Mouse (Mus musculus): ENCODE measurements around the gene Ccdc32. TPM values are rescaled to one million over a fixed set of nuclear protein-coding genes. Genes with fewer than 3 reads are reported as not detected.

Ccdc32 gene
- polyA plus RNA-seq (2014; fragmentation: Nextera tagmentation; extraction: Ambion mirVana) = 36.0 and 36.5 TPM in 2 replicates

- Histone ChIP-seq H3K9me3 (ENCODE audit: control insufficient read depth, low read length) (no peaks in the 10 kb centered on the region), H3K9ac (peak within 1 kb of the TSS; percentile 80), H3K27me3 (ENCODE audit: control insufficient read depth, insufficient read depth, low read length) (no peaks in the 10 kb centered on the region), H3K36me3 (replicated peaks; ENCODE audit: control insufficient read depth, insufficient read depth) (peaks cover 8% of the 10 kb centered on the region), H3K4me2 (replicated peaks) (peak within 1 kb of the TSS; percentile 92), H3K27ac (no peak within 1 kb of the TSS), H3K4me3 (replicated peaks; ENCODE audit: low read length) (peak within 1 kb of the TSS; percentile 68), H3K4me1 (replicated peaks; ENCODE audit: control insufficient read depth, insufficient read depth, low read length) (peaks cover 17% of the 10 kb centered on the region)
- 1% methylated on average over 28 of the region's 28 CpGs for WGBS
- ATAC-seq (ENCODE audit: low FRiP score) (peak; percentile 96), DNase-seq (ENCODE audit: low spot score) (peak; percentile 97)
Observed at GRCm38 (mm10) chr2:119028941-119029551, at the start of gene Ccdc32. Ccdc32 (minus strand) TSS chr2:119029393.

GRCm38 (mm10) chr2:119072397-119072796 is 43.2 kb upstream of the Ccdc32 start:
- H3K9ac ChIP-seq = no peak overlapping the region
- ATAC-seq (ENCODE audit: low FRiP score) (no peak), DNase-seq (ENCODE audit: low spot score) (no peak)
- H3K27me3 ChIP-seq (ENCODE audit: control insufficient read depth, insufficient read depth, low read length) = no peaks in the 10 kb centered on the region
- no peaks in the 10 kb centered on the region for H3K9me3 ChIP-seq (ENCODE audit: control insufficient read depth, low read length)
- H3K27ac ChIP-seq = no peak overlapping the region
- WGBS = 95% methylated on average over 4 of the region's 4 CpGs
- no peak overlapping the region for H3K4me2 ChIP-seq (replicated peaks)
- no peaks in the 10 kb centered on the region for H3K36me3 ChIP-seq (replicated peaks; ENCODE audit: control insufficient read depth, insufficient read depth)
- no peak overlapping the region for H3K4me3 ChIP-seq (replicated peaks; ENCODE audit: low read length)
- H3K4me1 ChIP-seq (replicated peaks; ENCODE audit: control insufficient read depth, insufficient read depth, low read length) = no peaks in the 10 kb centered on the region

- no peak overlapping the region for H3K4me3 ChIP-seq (replicated peaks; ENCODE audit: low read length)
- no peak overlapping the region for H3K27ac ChIP-seq
- H3K4me1 ChIP-seq (replicated peaks; ENCODE audit: control insufficient read depth, insufficient read depth, low read length) = no peaks in the 10 kb centered on the region
- no peaks in the 10 kb centered on the region for H3K27me3 ChIP-seq (ENCODE audit: control insufficient read depth, insufficient read depth, low read length)
- no peaks in the 10 kb centered on the region for H3K9me3 ChIP-seq (ENCODE audit: control insufficient read depth, low read length)
- H3K4me2 ChIP-seq (replicated peaks) = no peak overlapping the region
- no peak for ATAC-seq (ENCODE audit: low FRiP score)
- H3K36me3 ChIP-seq (replicated peaks; ENCODE audit: control insufficient read depth, insufficient read depth) = no peaks in the 10 kb centered on the region
- DNase-seq (ENCODE audit: low spot score) = no peak
- WGBS = 97% methylated on average over 2 of the region's 2 CpGs
- H3K9ac ChIP-seq = no peak overlapping the region
Observed at GRCm38 (mm10) chr2:119060139-119060538, 30.9 kb upstream of the Ccdc32 start.

- H3K4me3 ChIP-seq (replicated peaks; ENCODE audit: low read length) = no peak overlapping the region
- no peaks in the 10 kb centered on the region for H3K36me3 ChIP-seq (replicated peaks; ENCODE audit: control insufficient read depth, insufficient read depth)
- DNase-seq (ENCODE audit: low spot score) (no peak), ATAC-seq (ENCODE audit: low FRiP score) (no peak)
- no peaks in the 10 kb centered on the region for H3K27me3 ChIP-seq (ENCODE audit: control insufficient read depth, insufficient read depth, low read length)
- no peak overlapping the region for H3K27ac ChIP-seq
- H3K9me3 ChIP-seq (ENCODE audit: control insufficient read depth, low read length) = no peaks in the 10 kb centered on the region
- WGBS = 93% methylated on average over 4 of the region's 4 CpGs
- no peak overlapping the region for H3K4me2 ChIP-seq (replicated peaks)
- H3K9ac ChIP-seq = no peak overlapping the region
- no peaks in the 10 kb centered on the region for H3K4me1 ChIP-seq (replicated peaks; ENCODE audit: control insufficient read depth, insufficient read depth, low read length)
Observed at GRCm38 (mm10) chr2:119050132-119050650, 21.0 kb upstream of the Ccdc32 start.

GRCm38 (mm10) chr2:119047849-119048248 is 18.7 kb upstream of the Ccdc32 start:
- Histone ChIP-seq H3K27me3 (ENCODE audit: control insufficient read depth, insufficient read depth, low read length) (no peaks in the 10 kb centered on the region), H3K4me3 (replicated peaks; ENCODE audit: low read length) (peak overlapping the region; percentile 62), H3K27ac (no peak overlapping the region), H3K9ac (no peak overlapping the region), H3K4me2 (replicated peaks) (peak overlapping the region; percentile 73), H3K4me1 (replicated peaks; ENCODE audit: control insufficient read depth, insufficient read depth, low read length) (no peaks in the 10 kb centered on the region), H3K36me3 (replicated peaks; ENCODE audit: control insufficient read depth, insufficient read depth) (no peaks in the 10 kb centered on the region), H3K9me3 (ENCODE audit: control insufficient read depth, low read length) (no peaks in the 10 kb centered on the region)
- ATAC-seq (ENCODE audit: low FRiP score) (no peak), DNase-seq (ENCODE audit: low spot score) (no peak)
- 27% methylated on average over 4 of the region's 4 CpGs for WGBS

- WGBS = under 1% methylated on average over 77 of the region's 77 CpGs
- DNase-seq (ENCODE audit: low spot score) = peak; percentile 100
- H3K4me1 ChIP-seq (replicated peaks; ENCODE audit: control insufficient read depth, insufficient read depth, low read length) = no peaks in the 10 kb centered on the region
Observed at GRCm38 (mm10) chr2:119046649-119047611, 17.7 kb upstream of the Ccdc32 start, which contains the start of gene Knl1. Knl1 (plus strand) TSS chr2:119047119.

GRCm38 (mm10) chr2:119045163-119045562 is 16.0 kb upstream of the Ccdc32 start:
- Histone ChIP-seq H3K9me3 (ENCODE audit: control insufficient read depth, low read length) (no peaks in the 10 kb centered on the region), H3K4me3 (replicated peaks; ENCODE audit: low read length) (no peak overlapping the region), H3K27ac (no peak overlapping the region), H3K9ac (no peak overlapping the region), H3K4me1 (replicated peaks; ENCODE audit: control insufficient read depth, insufficient read depth, low read length) (no peaks in the 10 kb centered on the region), H3K27me3 (ENCODE audit: control insufficient read depth, insufficient read depth, low read length) (no peaks in the 10 kb centered on the region), H3K36me3 (replicated peaks; ENCODE audit: control insufficient read depth, insufficient read depth) (peaks cover 5% of the 10 kb centered on the region), H3K4me2 (replicated peaks) (no peak overlapping the region)
- ATAC-seq (ENCODE audit: low FRiP score) = no peak
- WGBS = 70% methylated on average over 2 of the region's 2 CpGs
- no peak for DNase-seq (ENCODE audit: low spot score)

More at GRCm38 (mm10) chr2:119046649-119047611, 17.7 kb upstream of the Ccdc32 start, which contains the start of gene Knl1:
- no peaks in the 10 kb centered on the region; the same call in 1 of the 2 replicates for H3K36me3 ChIP-seq (replicated peaks; ENCODE audit: control insufficient read depth, insufficient read depth)
- no peaks in the 10 kb centered on the region for H3K9me3 ChIP-seq (ENCODE audit: control insufficient read depth, low read length)
- peak; percentile 97 for ATAC-seq (ENCODE audit: low FRiP score)
- no peaks in the 10 kb centered on the region for H3K27me3 ChIP-seq (ENCODE audit: control insufficient read depth, insufficient read depth, low read length)
- peak within 1 kb of the TSS; percentile 45 for H3K9ac ChIP-seq
- peak within 1 kb of the TSS; percentile 76 for H3K27ac ChIP-seq
- peak within 1 kb of the TSS; percentile 62 for H3K4me3 ChIP-seq (replicated peaks; ENCODE audit: low read length)
- H3K4me2 ChIP-seq (replicated peaks) = peak within 1 kb of the TSS; percentile 73

GRCm38 (mm10) chr2:119040882-119041281 is 11.7 kb upstream of the Ccdc32 start:
- ATAC-seq (ENCODE audit: low FRiP score) (no peak), DNase-seq (ENCODE audit: low spot score) (peak; percentile 65)

GRCm38 (mm10) chr2:119035397-119035745 is 6.2 kb upstream of the Ccdc32 start:
- DNase-seq (ENCODE audit: low spot score) = no peak
- Histone ChIP-seq H3K9ac (peak overlapping the region; percentile 86), H3K36me3 (replicated peaks; ENCODE audit: control insufficient read depth, insufficient read depth) (peaks cover 28% of the 10 kb centered on the region), H3K4me1 (replicated peaks; ENCODE audit: control insufficient read depth, insufficient read depth, low read length) (peaks cover 8% of the 10 kb centered on the region), H3K27ac (peak overlapping the region; percentile 86; the same call in 1 of the 2 replicates), H3K4me3 (replicated peaks; ENCODE audit: low read length) (peak overlapping the region; percentile 96), H3K9me3 (ENCODE audit: control insufficient read depth, low read length) (no peaks in the 10 kb centered on the region), H3K4me2 (replicated peaks) (peak overlapping the region; percentile 85), H3K27me3 (ENCODE audit: control insufficient read depth, insufficient read depth, low read length) (no peaks in the 10 kb centered on the region)
- no peak for ATAC-seq (ENCODE audit: low FRiP score)
- 13% methylated on average over 7 of the region's 7 CpGs for WGBS

More at GRCm38 (mm10) chr2:119040882-119041281, 11.7 kb upstream of the Ccdc32 start:
- Histone ChIP-seq H3K9ac (no peak overlapping the region), H3K27me3 (ENCODE audit: control insufficient read depth, insufficient read depth, low read length) (no peaks in the 10 kb centered on the region), H3K4me2 (replicated peaks) (no peak overlapping the region), H3K4me3 (replicated peaks; ENCODE audit: low read length) (no peak overlapping the region), H3K9me3 (ENCODE audit: control insufficient read depth, low read length) (no peaks in the 10 kb centered on the region), H3K36me3 (replicated peaks; ENCODE audit: control insufficient read depth, insufficient read depth) (peaks cover 32% of the 10 kb centered on the region), H3K4me1 (replicated peaks; ENCODE audit: control insufficient read depth, insufficient read depth, low read length) (peaks cover 1% of the 10 kb centered on the region; the same call in 1 of the 2 replicates), H3K27ac (no peak overlapping the region)
- WGBS = 59% methylated on average over 4 of the region's 4 CpGs

Measured in hindbrain, embryonic 14.5 days (tissue).